Mouse (Mus musculus): Measurements from ENCODE around the gene Tmem56. TPM values are rescaled to one million over a fixed set of nuclear protein-coding genes. Genes with fewer than 3 reads are reported as not detected.

The Tmem56 gene
- total and polyA plus RNA-seq, 2 experiments from 2014 or later, result 3.3 to 15.0 TPM

DNA sequence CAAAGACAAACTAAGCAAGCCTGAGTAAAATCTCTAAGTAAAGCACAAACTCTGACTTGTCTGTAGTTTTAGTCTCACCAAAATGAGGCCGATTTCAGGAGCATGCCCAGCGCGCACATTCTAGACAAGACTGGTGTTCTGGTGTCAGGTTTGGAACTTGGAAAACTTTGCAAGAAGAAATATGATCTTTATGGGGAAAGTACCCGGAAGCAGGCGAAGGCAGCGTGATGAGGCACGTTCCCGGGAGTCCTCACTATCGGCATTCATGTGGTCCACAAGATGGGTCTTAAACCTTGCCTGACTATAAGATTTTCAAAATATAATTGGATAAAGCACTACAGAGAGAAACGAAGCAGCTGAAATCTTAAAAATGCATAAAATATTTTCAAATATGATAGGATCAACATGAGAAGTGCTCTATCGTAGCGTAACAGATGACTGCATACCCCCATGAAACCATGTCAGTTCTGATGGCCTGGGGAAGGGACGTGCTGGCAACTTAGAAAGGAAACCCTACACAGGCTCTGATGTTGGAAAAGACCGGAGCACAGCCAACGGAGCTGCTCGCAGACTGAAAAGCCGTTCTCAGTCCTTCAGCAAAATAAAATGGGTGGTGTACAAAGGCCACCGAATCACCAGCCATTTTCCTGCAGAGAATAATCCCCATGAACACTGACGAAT is 76.6 kb downstream of the Tmem56 start:
- no peak for DNase-seq (ENCODE audit: low spot score)
- no peaks in the 10 kb centered on the region for H3K9me3 ChIP-seq (ENCODE audit: low read length)
- H3K27me3 ChIP-seq (ENCODE audit: insufficient read depth, low read length), result no peaks in the 10 kb centered on the region
- TF ChIP-seq CTCF (IDR thresholded peaks at IDR 0.05), result no peak
- no peak overlapping the region for H3K4me2 ChIP-seq (ENCODE audit: low read depth, low read length, poor library complexity, severe bottlenecking)
- H3K27ac ChIP-seq (ENCODE audit: low read depth, low read length), result no peak overlapping the region
- no peak overlapping the region for H3K9ac ChIP-seq (replicated peaks; ENCODE audit: low read length, poor library complexity, severe bottlenecking)
- ATAC-seq (ENCODE audit: low FRiP score), result no peak
- peaks cover 7% of the 10 kb centered on the region for H3K36me3 ChIP-seq (ENCODE audit: insufficient read depth, low read length)
- no peak overlapping the region for H3K4me3 ChIP-seq (ENCODE audit: low read depth, low read length)
- 85% methylated on average over 19 of the region's 19 CpGs for WGBS
- no peaks in the 10 kb centered on the region for H3K4me1 ChIP-seq (ENCODE audit: insufficient read depth, low read length)

DNA sequence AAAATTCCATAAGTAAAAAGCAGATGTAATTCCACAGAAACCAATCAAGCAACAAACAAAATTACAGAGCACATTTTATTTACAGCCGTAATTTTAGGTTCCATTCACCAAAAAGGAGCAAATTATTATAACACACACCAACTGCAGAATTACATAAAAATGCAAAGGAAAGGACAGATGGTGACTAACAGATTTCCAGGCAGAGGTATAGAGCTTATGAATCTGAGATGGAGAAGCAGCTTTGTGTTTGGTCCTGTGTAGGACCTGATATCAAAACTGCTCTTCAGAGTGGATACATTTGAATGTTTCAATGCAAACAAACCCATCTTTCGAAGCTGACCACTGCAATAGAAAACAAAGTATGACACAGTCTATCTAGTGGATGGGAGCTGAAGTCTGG is 80.3 kb downstream of the Tmem56 start:
- no peaks in the 10 kb centered on the region for H3K27me3 ChIP-seq (ENCODE audit: insufficient read depth, low read length)
- no peak overlapping the region for H3K4me3 ChIP-seq (ENCODE audit: low read depth, low read length)
- TF ChIP-seq CTCF (IDR thresholded peaks at IDR 0.05), result no peak
- no peak for ATAC-seq (ENCODE audit: low FRiP score)
- 82% methylated on average over 2 of the region's 2 CpGs for WGBS
- no peak overlapping the region for H3K27ac ChIP-seq (ENCODE audit: low read depth, low read length)
- no peaks in the 10 kb centered on the region for H3K9me3 ChIP-seq (ENCODE audit: low read length)
- DNase-seq (ENCODE audit: low spot score), result no peak
- H3K36me3 ChIP-seq (ENCODE audit: insufficient read depth, low read length), result peaks cover 4% of the 10 kb centered on the region; the same call in 1 of the 2 replicates
- no peaks in the 10 kb centered on the region for H3K4me1 ChIP-seq (ENCODE audit: insufficient read depth, low read length)
- no peak overlapping the region for H3K9ac ChIP-seq (replicated peaks; ENCODE audit: low read length, poor library complexity, severe bottlenecking)
- H3K4me2 ChIP-seq (ENCODE audit: low read depth, low read length, poor library complexity, severe bottlenecking), result no peak overlapping the region

DNA sequence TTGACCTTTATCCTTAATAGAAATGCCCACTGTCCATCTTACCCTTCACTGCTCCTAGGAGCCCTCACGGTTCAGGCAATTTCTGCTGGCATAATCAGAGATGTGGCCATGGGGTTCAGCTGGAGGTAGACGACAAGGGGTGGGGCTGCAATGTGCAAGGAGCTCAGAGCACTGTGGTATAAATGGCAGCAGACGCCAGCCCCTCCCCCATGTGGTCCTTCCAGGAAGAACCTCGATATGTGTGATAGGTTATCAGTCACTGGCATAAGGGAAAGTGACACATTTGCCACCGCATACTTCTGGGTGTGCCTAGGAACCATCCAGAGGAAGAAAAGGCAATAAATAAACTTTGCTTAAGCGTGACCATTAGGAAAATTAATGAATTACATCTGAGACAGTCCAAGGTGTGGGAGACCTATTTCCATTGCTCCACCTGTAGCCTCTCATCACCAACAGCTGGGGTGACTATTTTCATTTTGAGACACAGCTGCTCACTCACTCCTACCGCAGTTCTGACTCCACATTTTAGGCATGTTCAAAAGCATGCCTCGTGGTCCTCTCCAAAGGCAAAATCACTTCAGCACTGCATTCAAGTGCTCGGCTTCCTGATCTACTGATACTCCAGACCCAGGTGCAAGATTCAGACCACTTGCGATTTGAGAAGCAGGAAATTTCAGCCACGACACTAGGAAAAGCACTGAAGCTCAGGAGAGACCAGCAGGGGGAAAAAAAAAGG is 81.7 kb downstream of the Tmem56 start:
- Histone ChIP-seq H3K27ac (ENCODE audit: low read depth, low read length) (no peak overlapping the region), H3K27me3 (ENCODE audit: insufficient read depth, low read length) (no peaks in the 10 kb centered on the region), H3K4me3 (ENCODE audit: low read depth, low read length) (no peak overlapping the region), H3K4me2 (ENCODE audit: low read depth, low read length, poor library complexity, severe bottlenecking) (no peak overlapping the region), H3K36me3 (ENCODE audit: insufficient read depth, low read length) (no peaks in the 10 kb centered on the region), H3K4me1 (ENCODE audit: insufficient read depth, low read length) (no peaks in the 10 kb centered on the region), H3K9ac (replicated peaks; ENCODE audit: low read length, poor library complexity, severe bottlenecking) (no peak overlapping the region), H3K9me3 (ENCODE audit: low read length) (no peaks in the 10 kb centered on the region)
- ATAC-seq (ENCODE audit: low FRiP score), result no peak
- TF ChIP-seq CTCF (IDR thresholded peaks at IDR 0.05), result no peak
- 63% methylated on average over 11 of the region's 11 CpGs for WGBS
- DNase-seq (ENCODE audit: low spot score), result no peak

DNA sequence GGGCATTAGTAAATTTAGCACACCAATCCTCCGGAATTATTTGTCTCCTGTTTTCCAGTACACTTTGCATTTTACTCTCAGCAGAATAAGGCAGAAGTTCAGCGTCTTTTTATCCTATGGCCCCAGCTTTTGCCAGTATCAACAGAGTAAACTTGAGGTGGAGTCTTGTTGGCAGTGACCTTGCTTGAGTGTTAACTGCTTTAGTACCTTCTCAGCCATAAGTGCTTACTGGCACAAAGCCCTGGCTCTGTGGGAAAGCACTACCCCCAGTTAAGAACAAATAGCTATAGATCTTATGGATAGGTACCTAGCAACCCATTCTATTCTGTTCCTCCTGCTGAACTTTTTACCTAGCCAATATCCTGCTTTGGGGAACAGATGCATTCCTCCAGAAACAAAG is 93.7 kb downstream of the Tmem56 start:
- Histone ChIP-seq H3K9me3 (ENCODE audit: low read length) (no peaks in the 10 kb centered on the region), H3K4me2 (ENCODE audit: low read depth, low read length, poor library complexity, severe bottlenecking) (no peak overlapping the region), H3K36me3 (ENCODE audit: insufficient read depth, low read length) (no peaks in the 10 kb centered on the region), H3K9ac (replicated peaks; ENCODE audit: low read length, poor library complexity, severe bottlenecking) (no peak overlapping the region), H3K4me3 (ENCODE audit: low read depth, low read length) (no peak overlapping the region), H3K4me1 (ENCODE audit: insufficient read depth, low read length) (no peaks in the 10 kb centered on the region), H3K27ac (ENCODE audit: low read depth, low read length) (no peak overlapping the region), H3K27me3 (ENCODE audit: insufficient read depth, low read length) (no peaks in the 10 kb centered on the region)
- ATAC-seq (ENCODE audit: low FRiP score), result no peak
- no peak for DNase-seq (ENCODE audit: low spot score)
- WGBS, result 91% methylated on average over 2 of the region's 2 CpGs
- TF ChIP-seq CTCF (IDR thresholded peaks at IDR 0.05), result no peak

DNA sequence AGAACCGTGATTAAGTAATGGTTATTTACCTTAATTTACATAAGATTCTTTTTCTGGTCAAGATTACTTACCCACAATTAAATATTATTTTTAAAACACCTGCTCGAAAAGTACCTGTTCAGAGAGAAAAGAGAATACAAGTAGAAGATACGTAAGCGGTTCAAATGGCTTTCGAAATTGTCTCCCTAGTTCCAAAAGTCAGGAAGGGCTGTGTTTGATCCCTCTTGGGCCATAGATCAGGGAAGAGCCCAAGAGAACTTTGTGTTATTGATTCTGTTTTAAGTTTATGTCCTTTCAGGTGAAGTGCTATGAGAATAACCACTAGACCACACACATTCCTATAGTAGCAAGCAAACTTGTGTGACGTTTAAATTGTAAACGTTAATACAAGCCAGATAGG is 95.4 kb downstream of the Tmem56 start:
- TF ChIP-seq CTCF (IDR thresholded peaks at IDR 0.05), result no peak
- no peak for ATAC-seq (ENCODE audit: low FRiP score)
- Histone ChIP-seq H3K27ac (ENCODE audit: low read depth, low read length) (no peak overlapping the region), H3K4me2 (ENCODE audit: low read depth, low read length, poor library complexity, severe bottlenecking) (no peak overlapping the region), H3K36me3 (ENCODE audit: insufficient read depth, low read length) (no peaks in the 10 kb centered on the region), H3K9ac (replicated peaks; ENCODE audit: low read length, poor library complexity, severe bottlenecking) (no peak overlapping the region), H3K9me3 (ENCODE audit: low read length) (no peaks in the 10 kb centered on the region), H3K4me3 (ENCODE audit: low read depth, low read length) (no peak overlapping the region), H3K27me3 (ENCODE audit: insufficient read depth, low read length) (no peaks in the 10 kb centered on the region), H3K4me1 (ENCODE audit: insufficient read depth, low read length) (no peaks in the 10 kb centered on the region)
- no peak for DNase-seq (ENCODE audit: low spot score)
- 92% methylated on average over 7 of the region's 7 CpGs for WGBS

DNA sequence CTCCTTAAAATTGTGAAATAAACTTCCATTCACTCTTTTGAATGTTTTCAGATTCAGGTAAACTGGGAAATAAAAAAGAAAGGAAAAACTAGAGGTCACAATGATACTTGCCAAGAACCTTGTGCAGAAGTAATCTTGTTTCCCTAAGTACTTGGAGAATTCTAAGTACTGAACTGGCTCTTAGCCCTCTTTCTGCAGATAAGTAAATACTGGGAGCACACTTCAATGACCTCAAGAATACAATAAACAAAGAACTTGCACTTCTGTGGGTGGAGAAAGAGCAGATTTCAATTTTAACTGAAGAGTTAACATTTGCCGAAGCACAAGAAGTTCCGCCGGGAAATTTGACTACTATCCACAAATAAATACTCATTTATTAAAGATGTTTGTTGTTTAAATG is 96.0 kb downstream of the Tmem56 start:
- H3K27ac ChIP-seq (ENCODE audit: low read depth, low read length), result no peak overlapping the region
- 79% methylated on average over 3 of the region's 3 CpGs for WGBS
- DNase-seq (ENCODE audit: low spot score), result no peak
- TF ChIP-seq CTCF (IDR thresholded peaks at IDR 0.05), result no peak
- no peaks in the 10 kb centered on the region for H3K36me3 ChIP-seq (ENCODE audit: insufficient read depth, low read length)
- no peak overlapping the region for H3K4me3 ChIP-seq (ENCODE audit: low read depth, low read length)
- H3K4me1 ChIP-seq (ENCODE audit: insufficient read depth, low read length), result no peaks in the 10 kb centered on the region
- H3K9ac ChIP-seq (replicated peaks; ENCODE audit: low read length, poor library complexity, severe bottlenecking), result no peak overlapping the region
- H3K27me3 ChIP-seq (ENCODE audit: insufficient read depth, low read length), result no peaks in the 10 kb centered on the region
- H3K4me2 ChIP-seq (ENCODE audit: low read depth, low read length, poor library complexity, severe bottlenecking), result no peak overlapping the region
- H3K9me3 ChIP-seq (ENCODE audit: low read length), result no peaks in the 10 kb centered on the region
- no peak for ATAC-seq (ENCODE audit: low FRiP score)
